Mouse (Mus musculus) G1E (cell line): ENCODE results near the gene Vcpkmt. TPM values are rescaled to one million over a fixed set of nuclear protein-coding genes. Genes with fewer than 3 reads are reported as not detected.
"Not testable (repeated sequence)": the region's sequence is repeated elsewhere in the genome, so short reads cannot be mapped to it uniquely, and the experiment has no call there.

ENCODE experiments used
- ATAC-seq: 2 replicates; pipeline ENCODE4 v1.8.0; 2016; ENCODE audit warnings: mild to moderate bottlenecking; ENCODE audit not compliant: insufficient number of reproducible peaks, poor library complexity, low FRiP score, severe bottlenecking; ENCODE audit errors: extremely low read depth
- DNase-seq: peaks from one replicate; pipeline ENCODE4 v3.0.0; 2012; ENCODE audit warnings: low spot score
- H3K27me3 ChIP-seq: 2 replicates; pipeline ENCODE4 v1.6.1; 2012; ENCODE audit warnings: mild to moderate bottlenecking, low read length, inconsistent platforms; ENCODE audit not compliant: insufficient read depth
- H3K36me3 ChIP-seq: replicated peaks from 2 replicates; pipeline ENCODE3; 2012; ENCODE audit warnings: mild to moderate bottlenecking, inconsistent platforms
- H3K4me1 ChIP-seq: 2 replicates; pipeline ENCODE4 v1.6.1; 2012; ENCODE audit warnings: low read depth, low read length, inconsistent platforms, mixed read lengths; ENCODE audit not compliant: insufficient read depth
- H3K4me3 ChIP-seq: 2 replicates; pipeline ENCODE4 v1.5.1; 2012; ENCODE audit warnings: low read depth, mild to moderate bottlenecking, inconsistent platforms, low read length, moderate library complexity, mixed read lengths
- H3K9me3 ChIP-seq: replicated peaks from 2 replicates; pipeline ENCODE4 v1.6.1; 2012; ENCODE audit warnings: inconsistent platforms
- CTCF ChIP-seq: IDR thresholded peaks from 2 replicates; pipeline ENCODE4 v1.5.1; 2012; ENCODE audit warnings: low read depth, low read length, inconsistent platforms, mixed read lengths
- GATA1 ChIP-seq: IDR thresholded peaks from 2 replicates; pipeline ENCODE4 v1.6.1; 2012; ENCODE audit warnings: borderline replicate concordance, low read length, inconsistent platforms, mixed read lengths
- GATA2 ChIP-seq: IDR thresholded peaks from 2 replicates; pipeline ENCODE4 v1.6.1; 2012; ENCODE audit warnings: low read depth, low read length, inconsistent platforms, borderline replicate concordance
- POLR2AphosphoS5 ChIP-seq: IDR thresholded peaks from 2 replicates; pipeline ENCODE4 v1.6.1; 2012; ENCODE audit warnings: low read depth, low read length, inconsistent platforms; ENCODE audit not compliant: insufficient replicate concordance
- TAL1 ChIP-seq: conservative IDR thresholded peaks from 2 replicates; pipeline ENCODE4 v1.6.1; 2012; ENCODE audit warnings: low read depth, low read length, inconsistent platforms, mixed read lengths
- polyA plus RNA-seq: library from polyadenylated mRNA; stranded (reverse); fragments of >175 nt; gene quantifications from 2 replicates; pipeline ENCODE4 v1.2.3, GENCODE M21; 2012
- total RNA-seq, 2 experiments: library from RNA; stranded (forward) in 1 of 2; stranded (reverse) in 1 of 2; fragments of 200-1000 nt in 1 of 2; fragments of >200 nt in 1 of 2; fragmentation: Nextera tagmentation in 1 of 2; gene quantifications; 2 replicates each; pipeline ENCODE4 v1.2.3; 2014 to 2017

Gene Vcpkmt
- total and polyA plus RNA-seq, 3 experiments: 25.7 to 49.4 (median 34.8) TPM

DNA sequence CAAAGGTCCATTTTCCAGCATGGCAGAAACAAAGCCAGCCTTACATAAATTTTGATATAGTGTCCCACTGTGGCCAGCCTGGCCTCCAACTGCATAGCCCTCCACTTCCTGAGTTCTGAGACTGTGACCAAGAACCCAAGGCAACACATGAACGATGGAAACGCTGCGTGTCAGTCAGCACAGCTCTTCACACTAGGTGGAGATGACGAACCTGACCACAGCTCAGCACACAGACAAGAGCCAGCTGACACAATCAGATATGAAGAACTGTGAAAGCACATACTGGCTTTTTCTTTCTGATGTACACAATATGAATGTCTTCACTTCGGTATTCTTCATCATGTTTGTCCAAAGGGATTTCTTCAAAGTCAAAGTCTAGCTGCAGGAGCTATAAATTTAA is 3.2 kb downstream of the Vcpkmt start:
- ATAC-seq (no peak), DNase-seq (no peak)
- no peaks in the 10 kb centered on the region for H3K9me3 ChIP-seq
- H3K36me3 ChIP-seq: peaks cover 67% of the 10 kb centered on the region
- H3K27me3 ChIP-seq: no peaks in the 10 kb centered on the region
- TF ChIP-seq GATA2: no peak
- TF ChIP-seq CTCF: no peak
- TF ChIP-seq GATA1: no peak
- TF ChIP-seq POLR2AphosphoS5: no peak
- TF ChIP-seq TAL1: no peak
- H3K4me1 ChIP-seq: peaks cover 55% of the 10 kb centered on the region
- no peak overlapping the region for H3K4me3 ChIP-seq

DNA sequence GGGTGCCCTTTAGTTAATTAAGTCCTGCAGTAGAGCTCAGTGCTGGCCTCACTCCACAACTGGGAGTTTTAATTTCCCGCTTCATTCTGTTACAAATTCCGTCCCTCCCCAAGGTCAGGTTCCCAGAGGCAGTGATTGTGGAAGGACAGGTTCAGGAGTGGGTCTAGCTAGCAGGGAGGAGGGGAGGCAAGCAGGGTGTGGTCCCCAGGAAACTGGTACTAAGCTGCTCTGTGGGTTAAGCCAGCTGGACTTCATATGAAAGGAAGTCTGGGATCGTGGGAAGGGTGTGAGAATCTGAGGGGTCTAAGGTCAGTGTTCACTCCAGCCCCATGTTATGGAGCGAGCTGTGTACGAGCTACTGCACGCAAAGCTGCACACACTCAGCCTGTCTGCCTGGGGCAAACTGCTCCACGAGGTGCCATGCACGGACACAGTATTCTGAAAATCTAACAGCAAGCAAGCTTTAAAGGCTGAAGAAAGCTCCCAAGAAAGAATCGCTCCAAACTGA is 6.7 kb downstream of the Vcpkmt start:
- TF ChIP-seq GATA2 (no peak), POLR2AphosphoS5 (0 out of 2 replicates have a peak, but pooled peaks have one; percentile 65)
- ATAC-seq (no peak), DNase-seq (no peak)
- H3K4me3 ChIP-seq: no peak overlapping the region
- H3K4me1 ChIP-seq: peaks cover 44% of the 10 kb centered on the region
- no peaks in the 10 kb centered on the region for H3K27me3 ChIP-seq
- H3K36me3 ChIP-seq: peaks cover 72% of the 10 kb centered on the region
- H3K9me3 ChIP-seq: no peaks in the 10 kb centered on the region

DNA sequence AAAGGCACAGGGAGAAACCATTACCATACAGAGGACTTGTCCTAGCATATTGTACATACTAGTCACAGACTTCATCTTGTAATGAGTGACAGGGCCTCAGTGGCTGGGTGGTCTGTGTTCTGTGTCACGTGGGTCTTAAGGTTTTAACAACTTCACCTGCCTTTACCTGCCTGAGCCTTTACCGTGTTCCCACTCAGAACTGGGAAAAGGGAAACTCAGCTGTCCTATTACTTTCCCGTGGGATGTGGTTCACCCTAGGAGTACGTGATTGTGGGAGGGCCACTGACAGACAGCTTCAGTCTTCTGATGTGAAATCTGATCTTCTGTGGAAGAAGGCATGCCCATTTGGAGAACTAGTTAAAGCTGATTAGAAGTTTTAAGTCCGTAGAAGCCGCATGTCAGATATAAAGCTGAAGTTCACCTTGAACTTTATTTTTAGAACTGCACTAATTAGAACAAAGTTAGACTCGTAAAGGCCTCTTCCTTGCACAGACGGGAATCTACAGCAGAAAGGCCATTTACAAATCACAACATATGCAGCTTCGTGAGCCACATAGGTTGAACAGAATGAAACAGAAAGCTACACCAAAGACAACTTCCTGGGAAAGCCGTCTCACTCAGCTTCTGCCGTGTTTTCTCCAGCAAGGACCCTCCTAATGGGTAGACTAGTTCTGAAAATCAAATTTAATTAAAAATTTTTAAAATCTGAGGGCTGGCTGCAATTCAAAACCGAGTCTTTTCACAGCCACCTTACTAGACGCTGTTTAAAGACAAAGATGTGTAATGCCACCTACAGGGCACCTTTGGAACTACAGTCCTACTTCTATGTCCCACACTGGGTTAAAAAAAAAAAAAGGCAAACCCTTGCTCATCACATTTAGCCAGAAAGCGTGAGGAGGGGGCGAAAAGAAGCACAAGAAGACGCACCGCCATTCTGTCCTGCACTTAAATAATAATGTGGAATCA is 8.6 kb downstream of the Vcpkmt start:
- DNase-seq: no peak
- no peak for TF ChIP-seq POLR2AphosphoS5
- TF ChIP-seq TAL1: no peak
- peak; percentile 50; the same call in 1 of the 2 replicates for TF ChIP-seq CTCF
- no peaks in the 10 kb centered on the region for H3K9me3 ChIP-seq
- no peak overlapping the region; the same call in 1 of the 2 replicates for H3K4me3 ChIP-seq
- 0 out of 2 replicates have a peak, but pooled peaks cover 7% of the 10 kb centered on the region for H3K27me3 ChIP-seq
- peaks cover 30% of the 10 kb centered on the region for H3K4me1 ChIP-seq
- ATAC-seq: peak; percentile 50; the same call in 1 of the 2 replicates
- H3K36me3 ChIP-seq: peaks cover 57% of the 10 kb centered on the region

DNA sequence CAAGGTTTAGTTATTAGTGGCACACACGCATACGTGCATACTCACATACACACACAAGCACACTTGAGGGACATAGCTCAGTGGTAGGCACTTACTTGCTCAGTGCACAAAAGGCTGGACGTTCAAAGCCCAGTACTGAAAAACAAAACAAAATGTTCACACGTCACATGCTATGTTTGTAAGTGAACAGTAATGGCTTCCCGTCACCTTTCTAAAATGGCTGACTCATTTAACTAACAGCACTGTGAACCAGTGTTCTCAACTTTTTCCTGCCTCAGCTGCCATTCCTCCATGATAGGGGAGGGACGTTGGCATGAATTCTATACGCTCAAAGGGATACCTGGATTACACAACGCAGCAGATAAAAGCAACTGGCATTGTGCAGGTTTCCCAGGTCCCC is 9.6 kb downstream of the Vcpkmt start:
- no peak for TF ChIP-seq POLR2AphosphoS5
- no peak for TF ChIP-seq GATA2
- Histone ChIP-seq H3K4me1 (peaks cover 28% of the 10 kb centered on the region), H3K36me3 (peaks cover 47% of the 10 kb centered on the region), H3K27me3 (peaks cover 14% of the 10 kb centered on the region), H3K4me3 (no peak overlapping the region), H3K9me3 (no peaks in the 10 kb centered on the region)
- no peak for DNase-seq
- no peak for ATAC-seq

DNA sequence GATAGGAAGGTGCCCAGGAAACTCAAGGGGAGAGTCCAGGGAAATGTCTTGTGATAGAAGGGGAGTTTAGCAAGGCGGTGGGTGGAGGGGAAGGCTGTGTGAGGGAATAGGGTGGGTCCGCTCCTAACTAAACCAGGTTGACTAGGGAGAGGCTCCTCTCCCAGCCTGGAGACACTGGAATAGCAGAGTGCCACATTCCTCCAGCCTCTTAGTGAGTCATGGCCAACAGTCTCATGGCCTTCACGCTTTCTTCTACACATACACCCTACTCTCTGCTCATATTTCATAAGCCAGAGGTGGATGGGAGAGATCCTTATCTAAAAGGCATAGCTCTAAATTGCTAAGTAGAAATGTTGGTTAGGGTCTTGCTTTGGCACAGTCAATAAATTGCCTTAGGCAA is 12.9 kb downstream of the Vcpkmt start:
- no peak for DNase-seq
- H3K4me3 ChIP-seq: no peak overlapping the region
- peaks cover 27% of the 10 kb centered on the region for H3K27me3 ChIP-seq
- ATAC-seq: no peak
- no peak for TF ChIP-seq TAL1
- TF ChIP-seq CTCF: no peak
- no peak for TF ChIP-seq GATA2
- TF ChIP-seq GATA1: no peak
- peaks cover 6% of the 10 kb centered on the region for H3K4me1 ChIP-seq
- peaks cover 14% of the 10 kb centered on the region for H3K36me3 ChIP-seq
- H3K9me3 ChIP-seq: no peaks in the 10 kb centered on the region

DNA sequence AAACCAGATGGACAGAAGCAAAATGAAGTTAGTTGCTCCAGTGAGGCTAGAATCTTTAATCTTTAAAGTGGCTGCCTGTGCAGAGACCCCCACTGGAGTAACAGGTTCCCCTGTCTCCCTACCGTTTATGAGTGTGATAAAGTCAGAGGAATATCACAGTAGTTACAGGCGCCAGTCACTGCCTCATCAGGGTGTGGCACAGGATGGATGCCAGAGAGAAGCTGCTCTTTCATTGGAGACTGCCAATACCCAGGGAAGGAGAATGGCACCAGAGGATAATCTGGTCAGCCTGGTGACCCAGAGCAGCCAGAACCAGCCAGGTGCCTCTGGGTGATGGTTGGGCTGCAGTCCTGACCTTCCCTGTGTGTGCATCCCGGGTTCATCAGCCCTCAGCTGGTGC is 14.6 kb downstream of the Vcpkmt start:
- Histone ChIP-seq H3K36me3 (peaks cover 2% of the 10 kb centered on the region), H3K4me1 (no peaks in the 10 kb centered on the region), H3K4me3 (no peak overlapping the region), H3K27me3 (peaks cover 31% of the 10 kb centered on the region), H3K9me3 (no peaks in the 10 kb centered on the region)
- ATAC-seq: no peak
- DNase-seq: no peak
- TF ChIP-seq TAL1 (no peak), GATA1 (no peak), GATA2 (no peak), CTCF (no peak), POLR2AphosphoS5 (no peak)

DNA sequence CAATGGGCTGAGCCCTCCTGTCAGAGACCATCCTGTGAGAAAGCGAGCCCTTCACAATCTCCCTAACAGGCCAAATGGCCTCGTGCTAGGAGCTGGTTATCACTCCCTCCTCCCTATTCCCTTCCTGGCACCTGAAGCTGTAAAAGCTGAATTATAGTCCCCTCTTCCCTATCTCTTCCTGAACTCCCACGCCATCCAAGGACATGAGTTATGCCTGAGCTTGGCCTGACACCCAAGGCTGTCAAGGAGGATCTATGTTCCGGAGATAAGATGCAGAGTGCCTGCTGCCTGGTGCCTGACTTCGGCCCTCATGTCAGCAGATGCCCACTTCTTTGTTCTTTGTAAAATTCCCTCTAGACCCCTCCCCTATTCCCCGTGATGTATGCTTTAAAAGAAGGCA is 21.8 kb downstream of the Vcpkmt start:
- H3K4me3 ChIP-seq, DNase-seq, H3K9me3 ChIP-seq, ATAC-seq, H3K36me3 ChIP-seq, H3K4me1 ChIP-seq: not testable (repeated sequence)
- peaks cover 32% of the 10 kb centered on the region; the same call in 1 of the 2 replicates for H3K27me3 ChIP-seq
